Mouse (Mus musculus): ENCODE measurements at regions not wholly inside any gene's neighbourhood (a gene's known extent, or its start where the extent isn't known, plus 50 kb on each side); places are given as distances from the start of the nearest gene placed in this dataset.

GRCm38 (mm10) chrX:99369258-99369900 lies 101.7 kb downstream of the Pja1 start:
- no peak for TF ChIP-seq CTCF (IDR thresholded peaks at IDR 0.05; ENCODE audit: borderline replicate concordance, control insufficient read depth, extremely low read depth, insufficient read depth, low read length, poor library complexity)
- no peak for TF ChIP-seq POLR2A (IDR thresholded peaks at IDR 0.05; ENCODE audit: control insufficient read depth, extremely low read depth, insufficient read depth, low read length, poor library complexity)
